ENCODE assay signal across 22 mouse cellular contexts in genomic region chr11:96262262-96262830, GRCm38 (mm10). TPM values are rescaled to one million over a fixed set of nuclear protein-coding genes. Genes with fewer than 3 reads are reported as not detected.
A peak's percentile ranks its signal among the peaks of the same experiment; 100 is the strongest.
DNase-seq lines count a peak whose midpoint lies in the region; ATAC-seq and TF ChIP-seq lines count a peak whose summit lies in the region.
"Had no signal": no experiment of that assay in that cellular context is flagged by ENCODE, and none has a peak within 500 bp of the region (broad histone marks: within the 10 kb centered on the region; RNA-seq: fewer than 3 reads in every experiment).

No protein-coding gene starts in this region.

- H3K4me2 ChIP-seq in kidney, embryonic 15.5 days, result no peak overlapping the region
- H3K4me2 ChIP-seq in lung, postnatal 0 days (replicated peaks; ENCODE audit: low read depth, low read length), result no peak overlapping the region
- H3K4me2 ChIP-seq: forebrain, embryonic 12.5 days; liver, embryonic 13.5 days; lung, embryonic 14.5 days had no signal

- H3K4me3 ChIP-seq in kidney, adult 2 months (ENCODE audit: insufficient read depth, low read depth, low read length), result no peak overlapping the region
- no peak overlapping the region for H3K4me3 ChIP-seq in kidney, embryonic 15.5 days (replicated peaks)
- no peak overlapping the region for H3K4me3 ChIP-seq in lung, postnatal 0 days (ENCODE audit: low read depth, low read length)
- H3K4me3 ChIP-seq: forebrain, embryonic 12.5 days; limb, embryonic 12.5 days; liver, embryonic 13.5 days; myocyte had no signal

- DNase-seq in embryo, embryonic 10.5 days (ENCODE audit: low spot score), result peak; percentile 25
- no peak for DNase-seq in embryo, embryonic 10 days (ENCODE audit: low spot score)
- peak; percentile 17 for DNase-seq in kidney, adult 2 months
- DNase-seq in adrenal gland, postnatal 10 days, result peak; percentile 75
- peak; percentile 7 for DNase-seq in embryo, embryonic 9.5 days (ENCODE audit: extremely low spot score)
- DNase-seq in lung, postnatal 0 days (ENCODE audit: low spot score), result no peak
- no peak for DNase-seq in layer of hippocampus, adult 11-12 months (ENCODE audit: low spot score)
- DNase-seq: cerebellum, adult 9-11 months had no signal

- H3K4me1 ChIP-seq in kidney, adult 2 months (ENCODE audit: control insufficient read depth, insufficient read depth, low read length), result peaks cover 34% of the 10 kb centered on the region
- peaks cover 97% of the 10 kb centered on the region for H3K4me1 ChIP-seq in kidney, embryonic 15.5 days
- H3K4me1 ChIP-seq in lung, postnatal 0 days (ENCODE audit: insufficient read depth, low read depth, low read length), result no peaks in the 10 kb centered on the region
- H3K4me1 ChIP-seq: forebrain, embryonic 12.5 days; liver, embryonic 13.5 days had no signal

- TF ChIP-seq CTCF in kidney, adult 2 months (conservative IDR thresholded peaks at IDR 0.05; ENCODE audit: insufficient read depth, insufficient read length, low read depth, low read length), result no peak
- TF ChIP-seq CTCF in lung, postnatal 0 days (IDR thresholded peaks at IDR 0.05), result no peak

- TF ChIP-seq POLR2A in kidney, adult 2 months (IDR thresholded peaks at IDR 0.05; ENCODE audit: low read depth, low read length), result no peak

- no peaks in the 10 kb centered on the region; the same call in 1 of the 2 replicates for H3K36me3 ChIP-seq in kidney, adult 2 months (ENCODE audit: control insufficient read depth, insufficient read depth, low read length)
- peaks cover 36% of the 10 kb centered on the region for H3K36me3 ChIP-seq in kidney, embryonic 15.5 days
- no peaks in the 10 kb centered on the region for H3K36me3 ChIP-seq in lung, postnatal 0 days (ENCODE audit: insufficient read depth, low read length)
- H3K36me3 ChIP-seq: forebrain, embryonic 12.5 days; G1E; limb, embryonic 12.5 days; liver, embryonic 13.5 days had no signal

- no peak for ATAC-seq in kidney, embryonic 15.5 days (replicated peaks; ENCODE audit: low FRiP score)
- no peak for ATAC-seq in lung, postnatal 0 days
- ATAC-seq: activated CD4-positive, CD25-positive, alpha-beta regulatory T cell, adult 4 months had no signal

- no peak overlapping the region for H3K9ac ChIP-seq in kidney, embryonic 15.5 days
- no peak overlapping the region for H3K9ac ChIP-seq in lung, postnatal 0 days (replicated peaks; ENCODE audit: low read depth)
- H3K9ac ChIP-seq: forebrain, embryonic 12.5 days; limb, embryonic 12.5 days; liver, embryonic 13.5 days; lung, embryonic 14.5 days had no signal

- no peak overlapping the region for H3K27ac ChIP-seq in kidney, adult 2 months (ENCODE audit: insufficient read depth, low read depth, low read length)
- no peak overlapping the region for H3K27ac ChIP-seq in kidney, embryonic 15.5 days
- H3K27ac ChIP-seq in lung, postnatal 0 days (ENCODE audit: low read length), result no peak overlapping the region
- H3K27ac ChIP-seq: forebrain, embryonic 12.5 days; limb, embryonic 12.5 days; liver, embryonic 13.5 days had no signal

- H3K9me3 ChIP-seq in kidney, embryonic 15.5 days (replicated peaks), result no peaks in the 10 kb centered on the region
- no peaks in the 10 kb centered on the region for H3K9me3 ChIP-seq in lung, postnatal 0 days (ENCODE audit: low read length)
- H3K9me3 ChIP-seq: forebrain, embryonic 12.5 days; G1E; limb, embryonic 12.5 days; liver, embryonic 13.5 days had no signal

- no peaks in the 10 kb centered on the region for H3K27me3 ChIP-seq in kidney, adult 2 months (replicated peaks; ENCODE audit: control insufficient read depth, insufficient read depth, low read length)
- H3K27me3 ChIP-seq in kidney, embryonic 15.5 days, result peaks cover 16% of the 10 kb centered on the region; the same call in 1 of the 2 replicates
- peaks cover 77% of the 10 kb centered on the region for H3K27me3 ChIP-seq in lung, postnatal 0 days (replicated peaks; ENCODE audit: insufficient read depth, low read length)

- 54% methylated on average over 6 of the region's 6 CpGs for WGBS in kidney, adult 2 months
- 48% methylated on average over 6 of the region's 6 CpGs for WGBS in kidney, embryonic 15.5 days
- 10% methylated on average over 6 of the region's 6 CpGs for WGBS in lung, postnatal 0 days

- no peak for TF ChIP-seq EP300 in lung, postnatal 0 days (IDR thresholded peaks at IDR 0.05)

RNA-seq across cellular contexts. Expression of gene Hoxb9, which starts 8.9 kb away (rescaled TPM):
- polyA plus RNA-seq in kidney, adult 2 months (2012; rRNA removed), result 27.8 and 29.6 TPM in 2 replicates
- 22.3 and 27.2 TPM in 2 replicates for polyA plus RNA-seq in kidney, embryonic 15.5 days (2015; fragmentation: Nextera tagmentation; extraction: Ambion mirVana)
- total RNA-seq in adrenal gland, postnatal 10 days (2021), result 10 to 100 TPM; 55.7 to 73.6 TPM
- polyA plus RNA-seq in lung, postnatal 0 days (2015; fragmentation: Nextera tagmentation; extraction: Ambion mirVana), result not detected in 2 replicates
- total RNA-seq: G1E; heart, adult 18-20 months; heart, postnatal 36 days; layer of hippocampus, postnatal 10 days had no signal
- polyA plus RNA-seq: forebrain, embryonic 12.5 days; G1E; heart, embryonic 14.5 days had no signal

RNA-seq across cellular contexts. Expression of gene Hoxb8, which starts 19.4 kb away (rescaled TPM):
- 51.7 and 69.9 TPM in 2 replicates for polyA plus RNA-seq in kidney, adult 2 months (2012; rRNA removed)
- polyA plus RNA-seq in kidney, embryonic 15.5 days (2015; fragmentation: Nextera tagmentation; extraction: Ambion mirVana), result 8.9 and 9.8 TPM in 2 replicates
- total RNA-seq in adrenal gland, postnatal 10 days (2021), result 10 to 100 TPM; 38.5 to 44.0 TPM
- 0.23 and 0.35 TPM in 2 replicates for polyA plus RNA-seq in lung, postnatal 0 days (2015; fragmentation: Nextera tagmentation; extraction: Ambion mirVana)
- total RNA-seq: heart, adult 18-20 months; heart, postnatal 36 days; layer of hippocampus, postnatal 10 days; left cerebral cortex, adult 8-10 months had no signal
- polyA plus RNA-seq: activated CD4-positive, CD25-positive, alpha-beta regulatory T cell, adult 4 months; forebrain, embryonic 12.5 days; heart, embryonic 14.5 days; liver, embryonic 13.5 days had no signal

RNA-seq across cellular contexts. Expression of gene Hoxb7, which starts 24.1 kb away (rescaled TPM):
- 15.5 and 16.5 TPM in 2 replicates for polyA plus RNA-seq in kidney, adult 2 months (2012; rRNA removed)
- 58.5 and 62.7 TPM in 2 replicates for polyA plus RNA-seq in kidney, embryonic 15.5 days (2015; fragmentation: Nextera tagmentation; extraction: Ambion mirVana)
- 10 to 100 TPM; 27.3 to 27.7 TPM for total RNA-seq in adrenal gland, postnatal 10 days (2021)
- polyA plus RNA-seq in lung, postnatal 0 days (2015; fragmentation: Nextera tagmentation; extraction: Ambion mirVana), result 1.3 and 1.9 TPM in 2 replicates
- total RNA-seq: G1E; heart, adult 18-20 months; heart, postnatal 36 days; layer of hippocampus, postnatal 10 days; left cerebral cortex, adult 8-10 months had no signal
- polyA plus RNA-seq: activated CD4-positive, CD25-positive, alpha-beta regulatory T cell, adult 4 months; forebrain, embryonic 12.5 days; G1E; heart, embryonic 14.5 days; testis, adult 2 months had no signal

RNA-seq across cellular contexts. Expression of gene Hoxb6, which starts 29.9 kb away (rescaled TPM):
- polyA plus RNA-seq in kidney, adult 2 months (2012; rRNA removed), result 62.7 and 67.9 TPM in 2 replicates
- 47.1 and 49.1 TPM in 2 replicates for polyA plus RNA-seq in kidney, embryonic 15.5 days (2015; fragmentation: Nextera tagmentation; extraction: Ambion mirVana)
- 10 to 100 TPM; 23.6 to 29.8 TPM for total RNA-seq in adrenal gland, postnatal 10 days (2021)
- 7.3 and 7.4 TPM in 2 replicates for polyA plus RNA-seq in lung, postnatal 0 days (2015; fragmentation: Nextera tagmentation; extraction: Ambion mirVana)
- total RNA-seq: G1E; heart, adult 18-20 months; heart, postnatal 36 days; layer of hippocampus, postnatal 10 days; left cerebral cortex, adult 8-10 months had no signal
- polyA plus RNA-seq: activated CD4-positive, CD25-positive, alpha-beta regulatory T cell, adult 4 months; forebrain, embryonic 12.5 days; heart, embryonic 14.5 days; myocyte had no signal

RNA-seq across cellular contexts. Expression of gene Hoxb5, which starts 40.8 kb away (rescaled TPM):
- polyA plus RNA-seq in kidney, adult 2 months (2012; rRNA removed), result 7.7 and 8.4 TPM in 2 replicates
- 18.8 and 20.2 TPM in 2 replicates for polyA plus RNA-seq in kidney, embryonic 15.5 days (2015; fragmentation: Nextera tagmentation; extraction: Ambion mirVana)
- 10 to 100 TPM; 12.1 to 17.1 TPM for total RNA-seq in adrenal gland, postnatal 10 days (2021)
- 16.8 and 17.3 TPM in 2 replicates for polyA plus RNA-seq in lung, postnatal 0 days (2015; fragmentation: Nextera tagmentation; extraction: Ambion mirVana)
- total RNA-seq: layer of hippocampus, postnatal 10 days; left cerebral cortex, adult 8-10 months had no signal
- polyA plus RNA-seq: activated CD4-positive, CD25-positive, alpha-beta regulatory T cell, adult 4 months; forebrain, embryonic 12.5 days; myocyte had no signal

Comparison
In these comparisons a context has a peak if more than half of its experiments do, and no peak if none do; other contexts are left out.
1. DNase-seq: peak in embryo, embryonic 10.5 days (single experiment), kidney, adult 2 months (single experiment), adrenal gland, postnatal 10 days (single experiment) and embryo, embryonic 9.5 days (single experiment); none in embryo, embryonic 10 days (single experiment), lung, postnatal 0 days (single experiment) and layer of hippocampus, adult 11-12 months (single experiment).
2. RNA of gene Hoxb9, which starts 8.9 kb away (polyA plus RNA-seq): 27.8 to 29.6 TPM in kidney, adult 2 months and 22.3 to 27.2 TPM in kidney, embryonic 15.5 days; not detected in lung, postnatal 0 days; every median in the first group is over 10 times any median in the second.